Mouse (Mus musculus) adrenal gland, postnatal 4 days (tissue): Measurements from ENCODE around the gene Bcas3. TPM values are rescaled to one million over a fixed set of nuclear protein-coding genes. Genes with fewer than 3 reads are reported as not detected.
A peak's percentile ranks its signal among the peaks of the same experiment; 100 is the strongest.

ENCODE experiments used
- DNase-seq, 2 experiments: peaks; one replicate each; pipeline ENCODE4 v3.0.0; 2021 to 2022; ENCODE audit warnings: low spot score in 2 of 2, mixed read lengths in 2 of 2
- long read RNA-seq, 2 experiments: library from polyadenylated mRNA; stranded (forward); transcript quantifications; one replicate each; pipeline ENCODE4 v2.0.0; 2021
- total RNA-seq, 2 experiments: library from RNA; stranded (reverse); gene quantifications; 2 replicates each; pipeline ENCODE4 v1.2.3; 2021

Bcas3 gene
- 10 to 100 TPM; 43.8 to 43.9 TPM for total RNA-seq
- long read RNA-seq, experiment 1, partial matches to known transcripts = 1 of 4 reads
- long read RNA-seq, experiment 1, other reads (novel, unspliced or antisense) = 3 of 4 reads
- long read RNA-seq, experiment 2, partial matches to known transcripts = 2 of 14 reads
- long read RNA-seq, experiment 2, other reads (novel, unspliced or antisense) = 11 of 14 reads

- peak; percentile 95 to 97 for DNase-seq
These were observed at the start of gene Bcas3 for GRCm38 (mm10) chr11:85352539-85353380. Gene Bcas3 (plus strand): TSS chr11:85353167.

- no peak for DNase-seq
These were observed 46.2 kb upstream of the Bcas3 start for GRCm38 (mm10) chr11:85306577-85307260.

GRCm38 (mm10) chr11:85308799-85309198 lies 44.2 kb upstream of the Bcas3 start:
- no peak for DNase-seq

GRCm38 (mm10) chr11:85310407-85310712 lies 42.6 kb upstream of the Bcas3 start:
- DNase-seq = no peak

GRCm38 (mm10) chr11:85310713-85311574 lies 42.0 kb upstream of the Bcas3 start, which contains the start of gene Ppm1d:
Gene Ppm1d (plus strand): TSS chr11:85311244.
- DNase-seq = peak; percentile 94 to 96

GRCm38 (mm10) chr11:85311645-85312490 lies 41.1 kb upstream of the Bcas3 start:
- DNase-seq = peak in 1 of 2 experiments; percentile 6

GRCm38 (mm10) chr11:85312818-85313217 lies 40.1 kb upstream of the Bcas3 start:
- DNase-seq = peak in 1 of 2 experiments; percentile 30

- no peak for DNase-seq
These were observed 39.6 kb upstream of the Bcas3 start for GRCm38 (mm10) chr11:85313361-85313760.

GRCm38 (mm10) chr11:85323567-85324330 lies 29.2 kb upstream of the Bcas3 start:
- no peak for DNase-seq

- DNase-seq = no peak
These were observed 24.2 kb upstream of the Bcas3 start for GRCm38 (mm10) chr11:85328717-85329116.

- DNase-seq = no peak
These were observed 23.6 kb upstream of the Bcas3 start for GRCm38 (mm10) chr11:85329167-85329894.

GRCm38 (mm10) chr11:85334778-85335177 lies 18.2 kb upstream of the Bcas3 start:
- DNase-seq = peak in 1 of 2 experiments; percentile 17

GRCm38 (mm10) chr11:85339173-85339831 lies 13.7 kb upstream of the Bcas3 start:
- no peak for DNase-seq

- no peak for DNase-seq
These were observed 12.8 kb upstream of the Bcas3 start for GRCm38 (mm10) chr11:85340070-85340616.

- no peak for DNase-seq
These were observed 852 bp downstream of the Bcas3 start for GRCm38 (mm10) chr11:85353819-85354218.

GRCm38 (mm10) chr11:85359641-85360040 lies 6.7 kb downstream of the Bcas3 start:
- no peak for DNase-seq

- no peak for DNase-seq
These were observed 8.7 kb downstream of the Bcas3 start for GRCm38 (mm10) chr11:85361621-85362020.

- DNase-seq = no peak
These were observed 13.2 kb downstream of the Bcas3 start for GRCm38 (mm10) chr11:85366168-85366567.
